Mouse (Mus musculus) liver, postnatal 0 days (tissue): ENCODE results near the gene Nptx2.

Experiments used
- CTCF ChIP-seq: sonication (generic); IDR thresholded peaks from 2 replicates; pipeline ENCODE4 v1.5.1; 2016; ENCODE audit warnings: antibody characterized with exemption, low read depth
- EP300 ChIP-seq: IDR thresholded peaks from 2 replicates; pipeline ENCODE4 v1.6.1; 2016; ENCODE audit warnings: antibody characterized with exemption, low read depth, mild to moderate bottlenecking

- TF ChIP-seq CTCF: no peak
- TF ChIP-seq EP300: no peak
Observed at GRCm38 (mm10) chr5:144529123-144529522, 16.6 kb upstream of the Nptx2 start.
